Mouse (Mus musculus) CH12.LX (cell line): ENCODE measurements around the gene Trim17. TPM values are rescaled to one million over a fixed set of nuclear protein-coding genes. Genes with fewer than 3 reads are reported as not detected.

Experiments used
- DNase-seq: peaks from one replicate; pipeline ENCODE4 v3.0.0-alpha.2; 2013; ENCODE audit errors: extremely low read depth
- H3K27ac ChIP-seq: 2 replicates; pipeline ENCODE4 v1.5.1; 2012; ENCODE audit warnings: low read depth, mild to moderate bottlenecking, control low read depth, moderate library complexity; ENCODE audit not compliant: insufficient read depth
- H3K27me3 ChIP-seq: replicated peaks from 2 replicates; pipeline ENCODE3; 2012; ENCODE audit warnings: inconsistent platforms
- H3K36me3 ChIP-seq, 2 experiments: replicated peaks in 1 of 2; 2 replicates each; pipeline versions ENCODE3 to v1.6.1; 2012; ENCODE audit warnings: inconsistent platforms in 1 of 2, low read length in 1 of 2, mild to moderate bottlenecking in 1 of 2, mixed read lengths in 1 of 2, moderate library complexity in 1 of 2; ENCODE audit not compliant: control insufficient read depth in 1 of 2, insufficient read depth in 1 of 2
- H3K4me1 ChIP-seq, 2 experiments: 2 replicates each; pipeline ENCODE4 v1.6.1; 2012; ENCODE audit warnings: inconsistent platforms in 1 of 2, moderate library complexity in 1 of 2; ENCODE audit not compliant: insufficient read depth in 2 of 2, control insufficient read depth in 1 of 2
- H3K4me2 ChIP-seq: 2 replicates; pipeline ENCODE4 v1.6.1; 2012; ENCODE audit warnings: low read depth, mild to moderate bottlenecking, control low read depth; ENCODE audit not compliant: poor library complexity, insufficient read depth, severe bottlenecking
- H3K4me3 ChIP-seq, 3 experiments: fragments of 150-350 bp in 1 of 3; sonication (generic) in 1 of 3; replicated peaks in 1 of 3; 2 replicates each; pipeline versions ENCODE3 to v1.5.1; 2011 to 2012; ENCODE audit warnings: low read depth in 2 of 3, low read length in 2 of 3, mild to moderate bottlenecking in 2 of 3, moderate library complexity in 2 of 3, control low read depth in 1 of 3, improper control_type of control experiment in 1 of 3, inconsistent platforms in 1 of 3, mixed read lengths in 1 of 3; ENCODE audit not compliant: poor library complexity in 1 of 3
- H3K79me2 ChIP-seq: replicated peaks from 2 replicates; pipeline ENCODE4 v1.6.1; 2012; ENCODE audit warnings: mild to moderate bottlenecking, moderate library complexity; ENCODE audit not compliant: control insufficient read depth, poor library complexity, insufficient read depth, severe bottlenecking; ENCODE audit errors: extremely low read depth
- H3K9ac ChIP-seq: 2 replicates; pipeline ENCODE4 v1.6.1; 2012; ENCODE audit warnings: low read depth, mild to moderate bottlenecking, control low read depth, moderate library complexity; ENCODE audit not compliant: insufficient read depth
- H3K9me3 ChIP-seq: replicated peaks from 2 replicates; pipeline ENCODE3; 2012; ENCODE audit warnings: low read length, inconsistent platforms, mixed read lengths
- CHD2 ChIP-seq: IDR thresholded peaks from 2 replicates; pipeline ENCODE4 v1.6.1; 2011; ENCODE audit warnings: low read length, improper control_type of control experiment
- CTCF ChIP-seq, 2 experiments: IDR thresholded peaks in 1 of 2; conservative IDR thresholded peaks in 1 of 2; 2 replicates each; pipeline ENCODE4 v1.5.1; 2011 to 2012; ENCODE audit warnings: low read depth in 2 of 2, low read length in 2 of 2, improper control_type of control experiment in 1 of 2, inconsistent platforms in 1 of 2, mild to moderate bottlenecking in 1 of 2, moderate library complexity in 1 of 2
- ELF1 ChIP-seq: IDR thresholded peaks from 2 replicates; pipeline ENCODE4 v1.6.1; 2014; ENCODE audit warnings: low read depth, mild to moderate bottlenecking, inconsistent platforms, low read length, improper control_type of control experiment
- EP300 ChIP-seq: IDR thresholded peaks from 2 replicates; pipeline ENCODE4 v1.6.1; 2011; ENCODE audit warnings: low read length, improper control_type of control experiment
- ETS1 ChIP-seq: conservative IDR thresholded peaks from 2 replicates; pipeline ENCODE4 v1.6.1; 2012; ENCODE audit warnings: low read depth, mild to moderate bottlenecking, inconsistent platforms, low read length, improper control_type of control experiment, moderate library complexity
- JUND ChIP-seq: conservative IDR thresholded peaks from 2 replicates; pipeline ENCODE4 v1.6.1; 2011; ENCODE audit warnings: low read depth, low read length, improper control_type of control experiment
- KAT2A ChIP-seq: IDR thresholded peaks from 2 replicates; pipeline ENCODE4 v1.6.1; 2012; ENCODE audit warnings: low read length, improper control_type of control experiment, inconsistent platforms; ENCODE audit not compliant: insufficient replicate concordance
- MAFK ChIP-seq: IDR thresholded peaks from 2 replicates; pipeline ENCODE4 v1.6.1; 2011; ENCODE audit warnings: low read length, improper control_type of control experiment; ENCODE audit not compliant: insufficient replicate concordance
- MEF2A ChIP-seq: IDR thresholded peaks from 2 replicates; pipeline ENCODE4 v1.6.1; 2014; ENCODE audit warnings: low read depth, mild to moderate bottlenecking, inconsistent platforms, low read length, improper control_type of control experiment, borderline replicate concordance
- RAD21 ChIP-seq: IDR thresholded peaks from 2 replicates; pipeline ENCODE4 v1.6.1; 2011; ENCODE audit warnings: low read depth, mild to moderate bottlenecking, low read length, improper control_type of control experiment, moderate library complexity
- SMC3 ChIP-seq: IDR thresholded peaks from 2 replicates; pipeline ENCODE4 v1.6.1; 2011; ENCODE audit warnings: low read depth, low read length, improper control_type of control experiment
- USF1 ChIP-seq: IDR thresholded peaks from 2 replicates; pipeline ENCODE4 v1.6.1; 2014; ENCODE audit warnings: low read depth, mild to moderate bottlenecking, inconsistent platforms, low read length, improper control_type of control experiment
- ZKSCAN1 ChIP-seq: IDR thresholded peaks from 2 replicates; pipeline ENCODE4 v1.6.1; 2012; ENCODE audit warnings: low read depth, inconsistent platforms, low read length, improper control_type of control experiment, borderline replicate concordance
- dilution Hi-C: fragments of 300-500 bp; cut with MboI; formaldehyde crosslinking; loops from 2 replicates; pipeline ENCODE4 v1.14.3; 2020; ENCODE audit warnings: low sequenced_read_pairs; ENCODE audit not compliant: extremely low pct_unique_long_range_greater_than_20kb, extremely low pct_ligation_motif_present
- in situ Hi-C: fragments of 300-500 bp; cut with MboI; formaldehyde crosslinking; loops from 3 replicates; pipeline ENCODE4 v1.14.3; 2019; ENCODE audit warnings: low sequenced_read_pairs, low pct_ligation_motif_present, low pct_unique_long_range_greater_than_20kb, mixed read lengths
- polyA plus RNA-seq: library from polyadenylated mRNA; unstranded; fragments of >175 nt; gene quantifications from 2 replicates; pipeline ENCODE4 v1.2.1, GENCODE M21; 2012; ENCODE audit warnings: low read depth; ENCODE audit not compliant: insufficient read length
- total RNA-seq, 2 experiments: library from RNA; depleted of rRNA; stranded (reverse); fragments of 300-350 nt in 1 of 2; fragments of >200 nt in 1 of 2; gene quantifications; 2 replicates each; pipeline ENCODE4 v1.2.3; 2012 to 2014

Gene Trim17
- total and polyA plus RNA-seq, 3 experiments: 0.47 to 0.49 TPM; not detected in 1

GRCm38 (mm10) chr11:58964216-58964615, 9.7 kb downstream of the Trim17 start:
- Histone ChIP-seq H3K4me3 (no peak overlapping the region), H3K9me3 (peaks cover 7% of the 10 kb centered on the region), H3K79me2 (no peaks in the 10 kb centered on the region), H3K27ac (no peak overlapping the region), H3K36me3 (peaks cover 12 to 37% of the 10 kb centered on the region in 2 experiments), H3K27me3 (no peaks in the 10 kb centered on the region), H3K4me2 (no peak overlapping the region), H3K9ac (no peak overlapping the region), H3K4me1 (peaks cover 3 to 23% of the 10 kb centered on the region in 2 experiments)
- no peak for TF ChIP-seq CHD2
- no peak for TF ChIP-seq KAT2A
- no peak for TF ChIP-seq JUND
- DNase-seq: no peak
- in situ Hi-C loops (no loop called here), dilution Hi-C loops (no loop called here)

DNA sequence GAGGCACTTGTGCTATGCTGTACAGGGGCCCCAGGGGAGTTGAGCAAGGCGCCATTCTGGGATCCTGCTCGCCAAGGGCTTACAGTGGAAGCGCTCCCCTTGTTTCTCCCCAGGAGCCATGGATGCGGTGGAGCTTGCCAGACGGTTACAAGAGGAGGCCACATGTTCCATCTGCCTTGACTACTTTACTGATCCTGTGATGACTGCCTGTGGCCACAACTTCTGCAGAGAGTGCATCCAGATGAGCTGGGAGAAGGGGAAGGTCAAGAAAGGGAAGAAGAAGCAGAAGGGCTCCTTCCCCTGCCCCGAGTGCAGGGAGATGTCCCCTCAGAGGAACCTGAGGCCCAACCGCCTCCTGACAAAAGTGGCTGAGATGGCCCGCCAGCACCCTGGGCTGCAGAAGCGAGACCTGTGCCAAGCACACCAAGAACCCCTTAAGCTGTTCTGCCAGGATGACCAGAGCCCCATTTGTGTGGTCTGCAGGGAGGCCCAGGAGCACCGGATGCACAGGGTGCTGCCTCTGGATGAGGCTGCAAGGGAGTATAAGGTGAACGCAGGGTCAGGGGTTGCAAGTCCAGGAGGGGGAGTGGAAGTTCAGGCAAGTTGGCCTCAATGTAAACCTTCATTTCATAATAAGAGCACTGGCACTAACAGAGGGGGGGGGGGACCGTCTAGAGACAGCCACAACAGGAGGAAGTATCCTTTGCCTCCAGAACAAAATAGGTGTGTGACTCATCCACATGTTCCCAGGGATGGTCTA, 10.7 kb downstream of the Trim17 start:
- Histone ChIP-seq H3K79me2 (no peaks in the 10 kb centered on the region), H3K27me3 (no peaks in the 10 kb centered on the region), H3K27ac (no peak overlapping the region), H3K9me3 (peaks cover 7% of the 10 kb centered on the region), H3K4me1 (peaks cover 0 to 25% of the 10 kb centered on the region in 2 experiments; a peak in 2 of 4 replicates), H3K36me3 (peaks cover 19 to 47% of the 10 kb centered on the region in 2 experiments), H3K4me2 (no peak overlapping the region), H3K4me3 (no peak overlapping the region), H3K9ac (no peak overlapping the region)
- dilution Hi-C loops: no loop called here
- in situ Hi-C loops: no loop called here
- TF ChIP-seq ZKSCAN1: no peak
- no peak for TF ChIP-seq KAT2A
- no peak for TF ChIP-seq MEF2A
- TF ChIP-seq ETS1: no peak
- TF ChIP-seq USF1: no peak
- TF ChIP-seq ELF1: no peak
- no peak for TF ChIP-seq EP300
- TF ChIP-seq CHD2: no peak
- DNase-seq: no peak

GRCm38 (mm10) chr11:58967346-58967745, 12.9 kb downstream of the Trim17 start:
- TF ChIP-seq CTCF (conservative IDR thresholded peaks at IDR 0.05 in 1 of 2, IDR thresholded peaks at IDR 0.05 in 1 of 2; ENCODE audit: low read depth in 2 of 2, low read length in 2 of 2): peak; percentile 53 to 72; a peak in 3 of 4 replicates
- TF ChIP-seq MAFK: no peak
- TF ChIP-seq SMC3: peak; percentile 38
- TF ChIP-seq RAD21: peak; percentile 74
- peaks cover 3% of the 10 kb centered on the region; the same call in 1 of the 2 replicates for H3K79me2 ChIP-seq
- H3K4me1 ChIP-seq: peaks cover 10 to 43% of the 10 kb centered on the region in 2 experiments
- in situ Hi-C loops: no loop called here
- H3K4me2 ChIP-seq: no peak overlapping the region
- no peak overlapping the region for H3K9ac ChIP-seq
- no peaks in the 10 kb centered on the region for H3K9me3 ChIP-seq
- H3K36me3 ChIP-seq: peaks cover 28 to 64% of the 10 kb centered on the region in 2 experiments
- H3K27me3 ChIP-seq: no peaks in the 10 kb centered on the region
- DNase-seq: peak; percentile 53
- H3K4me3 ChIP-seq: no peak overlapping the region
- dilution Hi-C loops: no loop called here
- H3K27ac ChIP-seq: no peak overlapping the region
